Mouse (Mus musculus): Measurements from ENCODE around the gene Kcnq1.

The Kcnq1 gene

GRCm38 (mm10) chr7:143308001-143308400 lies 201.8 kb downstream of the Kcnq1 start:
- no peak for DNase-seq (ENCODE audit: extremely low spot score, low read depth, low spot score)

GRCm38 (mm10) chr7:143310311-143310710 lies 204.1 kb downstream of the Kcnq1 start:
- no peak for DNase-seq (ENCODE audit: extremely low spot score, low read depth, low spot score)

GRCm38 (mm10) chr7:143310847-143311246 lies 204.7 kb downstream of the Kcnq1 start:
- DNase-seq (ENCODE audit: extremely low spot score, low read depth, low spot score), result no peak

- DNase-seq (ENCODE audit: extremely low spot score, low read depth, low spot score), result no peak
These were observed 205.3 kb downstream of the Kcnq1 start for GRCm38 (mm10) chr7:143311471-143311870.

- DNase-seq (ENCODE audit: extremely low spot score, low read depth, low spot score), result no peak
These were observed 207.6 kb downstream of the Kcnq1 start for GRCm38 (mm10) chr7:143313572-143314319.

- DNase-seq (ENCODE audit: extremely low spot score, low read depth, low spot score), result no peak
These were observed 212.3 kb downstream of the Kcnq1 start for GRCm38 (mm10) chr7:143318512-143318911.

GRCm38 (mm10) chr7:143320367-143320766 lies 214.2 kb downstream of the Kcnq1 start:
- DNase-seq (ENCODE audit: extremely low spot score, low read depth, low spot score), result no peak

GRCm38 (mm10) chr7:143325051-143325450 lies 218.9 kb downstream of the Kcnq1 start:
- no peak for DNase-seq (ENCODE audit: extremely low spot score, low read depth, low spot score)

DNA sequence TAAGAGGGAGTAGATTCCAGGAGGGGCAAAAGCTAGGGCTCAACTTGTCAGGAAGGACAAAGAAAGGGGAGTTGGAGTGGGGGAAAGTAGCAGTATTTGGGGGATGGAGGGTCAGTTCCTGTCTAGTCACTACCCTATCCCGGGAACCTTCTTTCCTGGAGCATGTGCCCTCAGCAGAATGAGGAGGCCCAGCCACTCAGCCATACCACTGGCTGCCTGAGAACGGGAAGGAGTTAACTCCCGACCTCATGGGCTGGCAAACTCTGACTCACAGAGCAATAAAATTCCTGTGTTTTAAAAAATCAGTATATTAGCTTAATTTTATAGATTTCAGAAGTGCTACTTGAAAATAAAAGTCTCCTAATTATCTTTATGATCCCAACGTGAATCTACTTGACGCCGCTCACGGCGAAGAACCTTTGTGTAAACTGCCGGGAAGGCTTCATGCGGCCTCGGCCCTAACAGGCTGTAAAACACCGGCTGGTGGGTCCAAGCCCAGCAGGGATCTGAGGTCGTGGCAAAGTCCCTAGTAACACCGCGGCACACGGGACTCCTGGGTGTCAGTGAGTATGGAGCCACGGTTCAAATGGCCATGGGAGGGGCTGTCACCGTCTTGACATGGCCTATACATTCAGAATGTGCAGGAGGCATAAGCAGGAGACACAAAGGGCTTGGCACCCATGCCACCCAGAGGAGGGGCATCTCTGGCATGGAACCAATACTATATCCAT lies 222.2 kb downstream of the Kcnq1 start:
- no peak for DNase-seq (ENCODE audit: extremely low spot score, low read depth, low spot score)

DNA sequence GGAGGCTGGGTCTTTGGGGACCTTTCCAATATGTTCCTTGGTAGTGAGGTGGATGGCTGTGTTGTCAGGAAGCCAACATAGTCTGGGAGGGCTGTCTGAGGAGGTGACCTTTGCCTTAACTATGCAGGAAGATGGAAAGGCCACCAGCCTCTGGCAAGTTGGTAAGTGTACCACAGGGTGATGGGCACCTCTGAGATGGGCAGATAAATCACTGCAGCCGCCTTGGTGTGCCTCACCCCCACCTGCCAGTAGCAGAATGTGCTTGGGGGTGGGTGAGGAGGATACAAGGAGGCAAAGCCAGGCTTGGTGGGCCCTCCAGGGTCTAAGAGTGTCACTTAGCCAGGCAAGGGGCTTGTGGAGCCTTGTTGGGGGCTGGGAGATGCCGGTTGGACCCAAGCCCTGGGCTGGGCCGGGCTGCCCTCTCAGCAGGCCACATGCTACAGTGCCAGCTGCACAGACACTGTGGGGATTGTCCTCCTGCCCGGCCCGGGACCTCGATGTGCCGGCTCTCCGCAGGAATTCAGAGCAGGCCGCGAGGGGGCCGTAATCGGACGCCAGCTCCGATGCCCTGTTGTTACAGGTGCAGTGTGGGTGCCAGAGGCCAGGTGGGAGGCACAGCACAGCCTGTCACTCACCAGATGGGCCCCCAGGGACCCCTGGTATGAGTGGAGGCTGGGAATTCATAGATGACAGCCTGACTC lies 223.1 kb downstream of the Kcnq1 start:
- no peak for DNase-seq (ENCODE audit: extremely low spot score, low read depth, low spot score)

DNA sequence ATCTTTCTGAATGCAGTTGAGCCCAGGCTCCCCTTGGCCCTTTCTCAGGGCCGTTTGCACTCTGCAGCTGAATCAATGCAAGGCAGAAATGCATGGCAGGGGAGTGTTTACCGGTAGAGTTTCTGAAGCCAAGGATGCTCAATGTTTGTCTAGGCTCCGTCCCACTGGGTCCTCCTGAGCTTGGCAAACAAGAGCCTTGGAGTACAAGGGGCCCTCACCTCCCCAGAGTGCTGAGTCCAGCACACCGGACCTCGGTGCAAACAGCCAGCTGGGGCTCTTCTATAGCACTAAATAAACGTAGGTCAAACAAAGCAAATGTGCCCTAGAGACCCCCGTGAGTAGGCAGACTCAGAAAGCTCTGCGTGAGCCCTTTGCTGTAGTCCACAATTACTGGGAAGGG lies 226.9 kb downstream of the Kcnq1 start:
- no peak for DNase-seq (ENCODE audit: extremely low spot score, low read depth, low spot score)

GRCm38 (mm10) chr7:143333604-143334003 lies 227.4 kb downstream of the Kcnq1 start:
- DNase-seq (ENCODE audit: extremely low spot score, low read depth, low spot score), result no peak

GRCm38 (mm10) chr7:143338690-143339089 lies 232.5 kb downstream of the Kcnq1 start:
- no peak for DNase-seq (ENCODE audit: extremely low spot score, low read depth, low spot score)

DNA sequence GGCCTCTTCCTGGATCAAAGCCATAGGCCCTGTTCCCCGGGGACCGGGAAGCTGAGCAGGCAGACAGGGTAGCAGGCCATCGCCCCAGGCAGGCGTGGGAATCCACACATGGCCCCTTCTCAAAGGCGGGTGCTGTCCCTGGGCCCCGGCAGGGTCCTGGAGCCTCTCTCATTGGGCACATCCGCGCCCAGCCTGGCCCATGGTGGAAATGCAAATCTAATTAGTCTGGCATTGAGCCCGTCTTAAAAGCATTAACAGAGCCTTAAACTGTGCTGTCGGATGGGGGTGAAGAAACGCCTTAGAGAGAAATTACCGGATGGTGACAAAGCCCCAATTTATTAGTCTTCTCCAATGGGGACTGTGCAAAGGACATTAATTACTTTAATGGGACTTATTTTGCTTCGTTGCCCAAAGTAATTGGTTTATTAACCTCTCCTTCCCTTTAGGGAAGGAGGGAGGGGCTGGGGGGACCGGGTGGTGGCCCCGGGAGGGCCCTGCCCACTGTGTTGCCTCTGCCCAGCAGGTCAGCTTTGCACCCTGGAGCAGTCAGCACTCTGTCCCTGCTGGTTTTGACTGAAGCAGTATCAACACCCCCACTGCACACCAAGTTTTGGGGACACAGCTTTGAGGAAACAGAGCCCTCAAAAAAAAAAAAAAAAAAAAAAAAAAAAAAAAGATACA lies 234.6 kb downstream of the Kcnq1 start:
- no peak for DNase-seq (ENCODE audit: extremely low spot score, low read depth, low spot score)

DNA sequence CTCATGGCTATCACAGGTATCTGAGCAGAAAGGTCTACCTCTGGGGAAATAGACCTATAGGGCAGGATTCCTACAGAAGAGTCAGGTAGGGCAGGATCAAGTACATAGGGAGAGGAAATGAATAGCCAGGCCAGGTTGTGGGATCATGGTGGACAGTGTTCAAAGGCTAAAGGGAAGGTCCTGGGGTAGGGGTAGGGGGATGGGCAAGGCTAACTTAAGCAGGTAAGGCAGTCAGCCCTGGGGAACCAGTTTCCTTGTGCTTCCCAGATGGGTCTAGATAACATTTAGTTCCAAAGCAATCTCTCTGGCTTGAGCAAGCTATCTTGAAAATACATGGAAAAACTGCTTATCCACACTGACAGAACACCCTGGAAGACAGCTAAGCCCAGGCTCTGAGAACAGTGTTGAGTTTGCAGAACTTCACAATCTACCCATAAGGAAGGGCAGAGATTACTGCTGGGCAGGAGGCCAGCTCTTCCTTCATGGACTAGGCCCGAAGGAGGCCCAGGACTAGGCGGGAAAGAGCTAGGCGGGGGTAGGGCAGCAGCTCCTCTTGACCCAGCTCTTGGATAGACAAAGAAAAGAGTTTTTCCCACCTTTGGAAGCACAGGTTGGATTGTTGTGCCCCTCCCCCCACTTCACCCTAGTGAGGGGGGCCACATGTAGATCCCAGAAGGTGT lies 235.3 kb downstream of the Kcnq1 start:
- DNase-seq (ENCODE audit: extremely low spot score, low read depth, low spot score), result no peak

GRCm38 (mm10) chr7:143343781-143344306 lies 237.7 kb downstream of the Kcnq1 start:
- DNase-seq (ENCODE audit: extremely low spot score, low read depth, low spot score), result no peak

DNA sequence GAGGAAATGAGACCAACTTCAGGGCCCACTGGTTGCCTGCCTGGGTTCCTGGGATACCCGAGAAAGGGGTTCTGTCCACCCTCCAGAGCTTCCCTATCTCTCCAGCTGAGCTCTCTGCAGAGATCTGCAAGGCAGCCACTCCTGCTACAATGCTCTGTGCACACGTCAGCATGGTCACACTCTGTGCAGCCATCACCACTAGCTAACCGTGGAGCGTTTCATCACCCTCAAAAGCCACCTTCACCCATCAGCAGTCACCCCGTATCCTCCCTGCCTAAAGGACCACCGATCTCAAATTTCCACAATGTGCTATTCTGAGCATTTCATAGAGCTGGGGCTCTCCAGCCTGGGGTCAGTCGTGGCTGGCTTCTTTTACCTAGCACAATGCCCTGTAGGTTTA lies 243.1 kb downstream of the Kcnq1 start:
- no peak for DNase-seq (ENCODE audit: extremely low spot score, low read depth, low spot score)

DNA sequence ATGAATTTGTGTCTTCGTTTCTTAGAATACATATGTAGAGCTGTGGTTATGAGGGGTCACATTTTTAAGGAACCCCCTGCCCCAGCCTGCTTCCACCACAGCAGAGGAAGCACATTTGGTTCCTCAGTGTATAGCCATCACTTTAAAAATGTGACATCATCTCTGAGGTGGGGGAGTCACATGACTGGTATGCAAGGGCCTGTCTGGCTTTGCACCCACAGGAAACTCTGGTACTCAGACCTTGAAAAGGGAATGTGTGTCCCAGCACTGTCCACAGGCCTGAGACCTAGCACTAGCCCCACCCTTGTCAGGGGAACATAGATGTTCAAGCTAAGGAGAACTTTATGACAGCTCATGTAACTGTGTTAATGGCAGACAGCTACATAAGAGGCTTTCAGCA lies 243.7 kb downstream of the Kcnq1 start:
- no peak for DNase-seq (ENCODE audit: extremely low spot score, low read depth, low spot score)

DNA sequence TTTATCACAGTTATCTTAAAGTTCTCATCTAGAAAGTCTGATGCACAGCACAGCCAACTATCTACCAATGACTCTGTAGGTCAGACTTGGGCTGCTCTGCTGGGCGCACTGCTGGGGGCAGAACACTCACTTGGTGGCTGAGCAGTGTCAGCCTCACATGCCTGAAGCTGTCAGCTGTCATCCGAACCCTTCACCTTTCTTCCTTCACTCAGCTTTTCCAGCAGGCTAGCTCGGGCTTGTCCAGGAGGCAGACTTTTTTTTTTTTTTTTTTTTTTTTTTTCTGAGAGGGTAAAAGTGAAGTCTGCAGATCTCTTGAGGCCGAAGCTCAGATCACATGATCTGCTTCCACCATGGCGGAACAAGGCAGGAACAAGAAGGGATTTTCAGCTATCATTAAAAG lies 249.7 kb downstream of the Kcnq1 start:
- DNase-seq (ENCODE audit: extremely low spot score, low read depth, low spot score), result no peak

- DNase-seq (ENCODE audit: extremely low spot score, low read depth, low spot score), result no peak
These were observed 250.9 kb downstream of the Kcnq1 start for GRCm38 (mm10) chr7:143357109-143357508.

- DNase-seq (ENCODE audit: extremely low spot score, low read depth, low spot score), result no peak
These were observed 251.7 kb downstream of the Kcnq1 start for GRCm38 (mm10) chr7:143357831-143358230.

All from hindlimb bud, embryonic 11.5 days (tissue).